Mouse (Mus musculus) T-helper 2 cell (primary cell): ENCODE measurements at regions not wholly inside any gene's neighbourhood (a gene's known extent, or its start where the extent isn't known, plus 50 kb on each side); places are given as distances from the start of the nearest gene placed in this dataset.

ENCODE experiments used
- in situ Hi-C: fragments of 300-600 bp; cut with MboI, MseI; formaldehyde crosslinking; loops from one replicate; pipeline ENCODE4 v1.15.1; 2025; ENCODE audit warnings: high pct_unique_total_duplicates

- in situ Hi-C loops: no loop called here
Measured at GRCm38 (mm10) chr6:31061813-31062212, 102.9 kb upstream of the Klf14 start.

- in situ Hi-C loops: no loop called here
Measured at GRCm38 (mm10) chr6:31065419-31065818, 106.5 kb upstream of the Klf14 start.

- in situ Hi-C loops: no loop called here
Measured at GRCm38 (mm10) chr6:31066861-31067260, 108.0 kb upstream of the Klf14 start.

DNA sequence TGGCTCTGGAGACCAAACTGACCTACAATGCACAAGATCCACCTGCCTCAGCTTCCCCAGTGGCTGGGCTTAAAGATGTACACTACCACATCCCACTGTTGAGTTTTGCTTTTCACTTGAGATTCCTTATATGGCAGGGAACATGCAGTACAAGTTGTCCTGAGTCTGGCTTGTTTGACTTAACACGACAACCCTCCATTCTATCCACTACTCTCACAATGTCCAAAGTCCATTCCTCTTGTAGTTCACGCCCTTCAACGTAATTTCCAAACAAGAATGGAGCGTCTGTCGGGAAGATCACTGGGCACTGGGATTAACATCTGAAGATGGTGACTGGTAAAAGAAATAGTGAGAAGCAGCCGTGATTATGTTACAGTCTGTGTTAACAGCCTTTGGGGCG lies 108.6 kb upstream of the Klf14 start:
- in situ Hi-C loops: no loop called here

DNA sequence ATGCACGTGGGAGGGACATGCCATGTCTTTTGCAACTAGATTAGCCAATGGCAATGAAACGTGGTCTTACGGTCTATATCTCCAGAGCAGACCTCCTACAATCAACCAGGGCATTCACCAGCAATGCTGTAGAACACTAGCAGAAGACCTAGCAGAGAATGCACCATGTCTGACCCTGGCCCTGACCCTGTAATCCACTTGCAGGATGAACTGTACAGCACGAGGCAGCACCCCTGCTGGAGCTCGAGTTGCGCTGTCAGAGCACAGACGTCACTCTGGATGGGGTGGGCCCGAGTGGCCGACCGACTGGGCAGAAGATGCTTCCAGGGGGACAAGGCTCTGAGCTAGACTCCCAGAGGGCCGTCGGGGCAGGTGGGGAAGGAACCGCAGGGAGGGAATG lies 110.4 kb upstream of the Klf14 start:
- in situ Hi-C loops: no loop called here

- in situ Hi-C loops: no loop called here
Measured at GRCm38 (mm10) chr6:31070537-31070936, 111.7 kb upstream of the Klf14 start.

- in situ Hi-C loops: no loop called here
Measured at GRCm38 (mm10) chr6:31070966-31071365, 112.1 kb upstream of the Klf14 start.

GRCm38 (mm10) chr6:31072072-31072471 lies 113.2 kb upstream of the Klf14 start:
- in situ Hi-C loops: no loop called here

GRCm38 (mm10) chr6:31072559-31072958 lies 113.7 kb upstream of the Klf14 start:
- in situ Hi-C loops: no loop called here

DNA sequence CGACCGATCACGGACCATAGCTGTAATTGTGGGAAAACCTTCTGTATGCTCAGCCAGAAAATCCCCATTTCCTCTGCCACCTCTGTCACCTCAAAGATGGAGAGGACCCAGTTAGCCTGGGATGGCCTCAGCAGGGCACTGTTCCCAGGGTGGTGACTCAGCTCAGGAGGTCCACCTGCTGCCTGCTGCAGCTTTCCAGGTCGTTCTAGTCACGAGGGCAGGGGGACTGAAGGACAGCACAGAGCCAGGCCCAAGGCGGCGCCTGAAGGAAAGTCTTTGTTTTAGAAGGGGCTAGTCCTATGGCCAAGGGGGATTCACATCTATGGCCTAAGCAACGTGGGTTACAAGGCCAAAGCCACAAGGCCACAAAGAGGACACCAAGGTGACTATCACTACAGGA lies 114.5 kb upstream of the Klf14 start:
- in situ Hi-C loops: no loop called here

GRCm38 (mm10) chr6:31074394-31074793 lies 115.5 kb upstream of the Klf14 start:
- in situ Hi-C loops: no loop called here

DNA sequence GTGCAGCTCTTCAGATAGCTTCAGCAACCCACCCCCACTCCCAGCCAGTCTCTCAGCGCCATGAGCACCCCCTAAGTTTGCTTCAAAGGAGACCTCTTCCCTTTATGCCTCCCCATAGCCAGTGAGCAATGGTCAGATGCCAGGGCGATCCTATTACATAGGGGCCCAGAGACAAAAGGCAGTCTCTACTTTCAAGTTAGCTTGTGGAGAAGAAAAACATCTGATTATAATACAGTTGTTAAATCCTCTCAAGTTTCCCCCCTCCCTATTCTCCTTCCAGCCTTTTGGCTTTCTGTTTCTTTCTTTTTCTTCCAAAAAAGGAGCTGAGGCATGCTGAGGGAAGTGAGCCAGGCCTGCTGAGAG lies 116.3 kb upstream of the Klf14 start:
- in situ Hi-C loops: no loop called here

DNA sequence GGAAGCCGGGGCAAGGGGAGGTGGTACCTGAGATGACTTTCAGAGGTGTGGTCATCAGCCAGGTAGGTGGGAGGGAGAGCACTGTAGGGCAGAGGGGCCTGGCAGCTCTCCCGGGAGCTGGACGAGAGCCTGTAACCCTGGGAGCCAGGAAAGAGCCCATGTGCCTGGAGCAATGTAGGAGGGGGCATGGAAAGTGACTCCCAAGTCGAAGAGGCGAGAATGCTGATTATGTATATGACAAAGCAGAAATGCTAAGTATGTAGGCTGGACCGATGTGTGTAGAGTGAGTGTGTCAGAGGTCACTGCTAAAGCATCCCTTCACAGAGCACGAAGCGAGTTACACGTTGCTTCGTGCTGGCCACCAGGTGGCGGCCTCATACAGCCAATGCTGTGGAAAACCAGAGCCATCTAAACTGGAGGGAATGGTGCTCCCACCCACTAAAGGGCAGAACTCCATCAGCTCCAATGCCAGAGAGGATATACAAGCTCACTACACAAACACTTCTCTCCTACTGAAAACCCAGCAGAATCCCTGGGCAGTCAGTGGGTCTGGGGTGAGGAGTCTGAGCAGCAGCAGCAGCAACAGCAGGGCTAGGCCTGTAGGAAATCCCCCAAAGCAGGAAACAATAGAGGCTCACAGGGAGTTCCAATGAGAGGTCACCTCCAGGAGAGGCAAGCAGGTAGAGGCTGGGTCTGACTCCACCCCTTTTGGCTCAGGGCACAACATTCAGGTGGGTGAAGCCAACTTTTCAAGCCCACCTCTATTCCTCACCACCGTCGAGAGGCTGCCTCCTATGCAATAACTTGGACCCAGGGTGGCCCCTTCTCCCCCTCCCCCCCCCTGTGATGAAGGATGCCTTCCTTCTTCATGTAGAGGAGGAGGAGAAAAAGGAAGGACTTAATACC lies 116.9 kb upstream of the Klf14 start:
- in situ Hi-C loops: no loop called here

DNA sequence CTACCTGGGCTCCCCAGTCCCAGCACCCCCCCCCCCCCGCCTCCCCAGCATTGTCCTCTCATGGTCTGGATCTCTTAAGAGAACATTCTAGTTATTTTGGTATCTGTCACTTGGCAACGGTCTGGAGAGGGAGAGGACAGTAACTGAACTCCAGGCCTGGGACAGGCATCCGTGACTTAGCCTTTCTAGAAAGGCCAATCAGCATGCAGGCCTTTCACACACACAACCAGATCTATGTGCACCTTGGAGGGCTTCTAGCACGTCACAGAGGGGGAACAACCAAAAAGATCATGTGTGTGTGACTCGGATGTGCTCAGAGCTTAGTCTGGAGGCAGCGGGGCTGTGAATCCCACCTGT lies 117.6 kb upstream of the Klf14 start:
- in situ Hi-C loops: no loop called here

GRCm38 (mm10) chr6:31077216-31077615 lies 118.3 kb upstream of the Klf14 start:
- in situ Hi-C loops: no loop called here

DNA sequence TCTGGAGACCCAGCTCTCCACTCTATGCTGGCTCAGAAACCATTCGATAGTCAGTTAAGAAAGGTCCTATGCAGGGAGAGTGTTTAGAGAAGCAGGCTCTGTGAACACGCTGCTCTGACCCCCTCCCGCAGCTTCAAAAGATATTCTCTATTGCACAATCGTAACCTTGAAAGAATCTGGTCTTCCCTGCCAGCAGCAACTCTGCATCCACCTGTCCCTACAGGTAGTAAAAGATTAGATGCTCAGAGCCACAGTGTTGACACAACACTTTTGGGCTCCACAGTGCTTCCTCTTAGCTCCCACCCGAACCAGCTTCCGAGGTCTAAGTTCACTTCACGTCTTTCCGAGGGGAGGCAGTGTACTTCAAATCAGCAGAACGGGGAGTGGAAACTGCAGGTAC lies 118.9 kb upstream of the Klf14 start:
- in situ Hi-C loops: no loop called here

GRCm38 (mm10) chr6:31078413-31078812 lies 119.5 kb upstream of the Klf14 start:
- in situ Hi-C loops: no loop called here

DNA sequence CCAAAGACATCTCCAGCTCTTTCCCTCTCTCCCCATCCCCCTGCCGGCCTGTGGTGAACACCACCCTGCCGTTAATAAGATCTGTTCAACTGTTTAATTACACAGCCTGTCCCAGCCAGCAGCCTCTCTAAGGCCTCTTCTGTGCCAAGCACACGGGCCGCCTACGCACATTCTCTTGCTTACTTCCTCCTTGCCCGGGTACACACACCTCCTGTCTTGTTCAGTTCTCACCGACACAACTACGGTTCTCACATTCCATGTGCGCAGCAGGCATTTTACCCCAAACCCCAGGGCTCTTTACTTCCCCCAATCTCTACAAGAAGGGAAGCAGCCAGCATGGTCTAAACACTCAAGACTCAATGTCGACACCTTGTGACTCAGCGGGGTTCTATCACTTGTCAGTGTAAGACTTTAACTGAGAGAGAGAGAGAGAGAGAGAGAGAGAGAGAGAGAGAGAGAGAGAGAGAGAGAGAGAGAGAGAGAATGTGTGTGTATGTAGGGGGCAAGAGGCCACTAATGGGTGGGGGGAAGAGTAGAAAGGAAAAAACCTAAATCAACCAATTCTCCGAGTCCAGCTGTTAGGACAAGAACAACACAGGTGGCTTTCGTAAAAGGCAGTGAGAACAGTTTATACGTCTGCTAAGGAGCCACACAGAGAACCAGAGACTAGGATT lies 120.8 kb upstream of the Klf14 start:
- in situ Hi-C loops: no loop called here

- in situ Hi-C loops: no loop called here
Measured at GRCm38 (mm10) chr6:31080279-31080678, 121.4 kb upstream of the Klf14 start.

GRCm38 (mm10) chr6:31080691-31081090 lies 121.8 kb upstream of the Klf14 start:
- in situ Hi-C loops: no loop called here

- in situ Hi-C loops: no loop called here
Measured at GRCm38 (mm10) chr6:31081238-31081637, 122.4 kb upstream of the Klf14 start.

DNA sequence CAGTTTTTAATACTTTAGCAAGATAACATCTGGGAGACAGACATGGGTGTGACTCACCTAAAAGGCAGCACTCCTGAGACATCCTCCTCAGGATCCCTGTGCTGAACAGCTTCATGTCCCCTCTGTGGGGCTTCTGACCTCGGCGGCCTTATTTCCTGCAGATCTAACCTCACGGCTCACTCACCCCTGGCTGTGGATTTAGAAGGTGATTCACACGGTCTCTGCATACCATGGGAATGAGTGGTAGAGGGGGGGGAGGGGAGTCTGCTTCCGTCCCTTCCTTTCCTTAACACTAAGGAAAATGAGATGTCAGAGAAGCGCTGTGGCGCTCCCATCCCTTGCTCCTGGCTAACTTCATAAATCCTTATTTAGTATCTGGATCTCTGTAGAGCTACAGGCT lies 123.1 kb upstream of the Klf14 start:
- in situ Hi-C loops: no loop called here
